Mouse (Mus musculus) C2C12 (cell line): ENCODE data around the gene Pdlim5. TPM values are rescaled to one million over a fixed set of nuclear protein-coding genes. Genes with fewer than 3 reads are reported as not detected.

Source experiments
- H3K27me3 ChIP-seq: one replicate; pipeline ENCODE4 v1.6.1; 2011; ENCODE audit not compliant: control insufficient read depth, insufficient read depth, insufficient read length
- H3K36me3 ChIP-seq: one replicate; pipeline ENCODE4 v1.6.1; 2011; ENCODE audit not compliant: control insufficient read depth, insufficient read depth
- H3K4me3 ChIP-seq: one replicate; pipeline ENCODE4 v1.5.1; 2011; ENCODE audit warnings: mild to moderate bottlenecking, control low read depth; ENCODE audit not compliant: poor library complexity, insufficient read depth, severe bottlenecking
- H3K79me2 ChIP-seq: one replicate; pipeline ENCODE4 v1.6.1; 2011; ENCODE audit not compliant: control insufficient read depth, insufficient read depth
- H3K79me3 ChIP-seq: one replicate; pipeline ENCODE4 v1.6.1; 2011; ENCODE audit warnings: low read depth, control low read depth
- H3ac ChIP-seq: one replicate; pipeline ENCODE3; 2011; ENCODE audit warnings: low read depth; ENCODE audit not compliant: control insufficient read depth, insufficient read length
- CEBPB ChIP-seq: IDR thresholded peaks from one replicate; pipeline ENCODE4 v1.6.1; 2011; ENCODE audit warnings: low read depth, mild to moderate bottlenecking, control low read depth, moderate library complexity
- CTCF ChIP-seq: IDR thresholded peaks from one replicate; pipeline ENCODE4 v1.5.1; 2011; ENCODE audit not compliant: control insufficient read depth, insufficient read depth, insufficient read length
- FOSL1 ChIP-seq: IDR thresholded peaks from one replicate; pipeline ENCODE4 v1.8.0; 2011; ENCODE audit warnings: mild to moderate bottlenecking, low read length; ENCODE audit not compliant: poor library complexity, insufficient read depth, severe bottlenecking
- MAX ChIP-seq: IDR thresholded peaks from one replicate; pipeline ENCODE4 v1.6.1; 2011; ENCODE audit warnings: mild to moderate bottlenecking, control low read depth
- MYOD1 ChIP-seq: IDR thresholded peaks from one replicate; pipeline ENCODE4 v1.6.1; 2011; ENCODE audit warnings: low read depth; ENCODE audit not compliant: control insufficient read depth, insufficient read length
- MYOG ChIP-seq: IDR thresholded peaks from one replicate; pipeline ENCODE4 v1.6.1; 2011; ENCODE audit not compliant: control insufficient read depth, insufficient read length; ENCODE audit errors: extremely low read depth
- USF1 ChIP-seq: IDR thresholded peaks from one replicate; pipeline ENCODE4 v1.6.1; 2011; ENCODE audit warnings: low read depth, mild to moderate bottlenecking, control low read depth, moderate library complexity
- polyA plus RNA-seq: library from polyadenylated mRNA; unstranded; fragments of >200 nt; fragmentation: generic; extraction: Trizol; gene quantifications from one replicate; pipeline ENCODE4 v1.2.1, GENCODE M21; 2012; ENCODE audit warnings: missing spikeins

Pdlim5 gene
- polyA plus RNA-seq, 1 experiment: 40.0 TPM

- no peaks in the 10 kb centered on the region for H3K79me2 ChIP-seq
- no peak overlapping the region for H3ac ChIP-seq
- no peaks in the 10 kb centered on the region for H3K27me3 ChIP-seq
- H3K36me3 ChIP-seq: no peaks in the 10 kb centered on the region
- H3K4me3 ChIP-seq: no peak overlapping the region
- TF ChIP-seq CEBPB (no peak), CTCF (no peak), MYOG (no peak), USF1 (no peak), MAX (no peak), FOSL1 (no peak), MYOD1 (no peak)
- H3K79me3 ChIP-seq: no peaks in the 10 kb centered on the region
Measured at GRCm38 (mm10) chr3:142431481-142431880, 36.0 kb upstream of the Pdlim5 start.

- H3K4me3 ChIP-seq: no peak overlapping the region
- no peaks in the 10 kb centered on the region for H3K79me3 ChIP-seq
- TF ChIP-seq CEBPB: no peak
- TF ChIP-seq CTCF: no peak
- no peak for TF ChIP-seq MYOG
- TF ChIP-seq MAX: no peak
- no peak for TF ChIP-seq FOSL1
- TF ChIP-seq USF1: no peak
- TF ChIP-seq MYOD1: no peak
- no peaks in the 10 kb centered on the region for H3K36me3 ChIP-seq
- no peaks in the 10 kb centered on the region for H3K79me2 ChIP-seq
- H3K27me3 ChIP-seq: no peaks in the 10 kb centered on the region
- H3ac ChIP-seq: no peak overlapping the region
Measured at GRCm38 (mm10) chr3:142430048-142430447, 34.6 kb upstream of the Pdlim5 start.

- Histone ChIP-seq H3K27me3 (no peaks in the 10 kb centered on the region), H3K79me2 (no peaks in the 10 kb centered on the region), H3K79me3 (no peaks in the 10 kb centered on the region), H3ac (no peak overlapping the region), H3K4me3 (no peak overlapping the region), H3K36me3 (no peaks in the 10 kb centered on the region)
- TF ChIP-seq MAX (no peak), USF1 (no peak), MYOG (no peak), FOSL1 (no peak)
Measured at GRCm38 (mm10) chr3:142426806-142427205, 31.3 kb upstream of the Pdlim5 start.

DNA sequence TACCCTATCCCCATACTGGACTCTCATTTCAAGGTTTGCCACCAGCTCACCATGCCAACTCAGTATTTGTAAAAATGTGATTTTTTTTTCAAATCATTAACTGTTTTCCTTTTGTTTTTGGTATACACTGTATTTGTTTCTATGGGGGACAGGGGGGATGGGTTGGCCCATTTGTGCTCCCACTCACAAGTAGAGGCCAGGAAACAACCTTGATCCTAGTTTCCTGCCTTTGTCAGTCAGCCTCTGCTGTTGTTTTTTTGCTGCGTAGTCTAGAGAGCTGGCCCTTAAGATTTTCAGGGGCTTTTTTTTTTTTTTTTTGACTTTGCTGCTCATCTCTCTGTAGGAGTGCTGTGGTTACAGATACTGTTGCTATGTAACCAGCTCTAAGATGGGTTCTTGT lies 28.6 kb upstream of the Pdlim5 start:
- Histone ChIP-seq H3K27me3 (no peaks in the 10 kb centered on the region), H3K79me3 (no peaks in the 10 kb centered on the region), H3K79me2 (no peaks in the 10 kb centered on the region), H3K4me3 (no peak overlapping the region), H3ac (no peak overlapping the region), H3K36me3 (no peaks in the 10 kb centered on the region)
- TF ChIP-seq MAX (no peak), CTCF (no peak), MYOG (no peak), MYOD1 (no peak), FOSL1 (no peak), CEBPB (no peak), USF1 (no peak)

DNA sequence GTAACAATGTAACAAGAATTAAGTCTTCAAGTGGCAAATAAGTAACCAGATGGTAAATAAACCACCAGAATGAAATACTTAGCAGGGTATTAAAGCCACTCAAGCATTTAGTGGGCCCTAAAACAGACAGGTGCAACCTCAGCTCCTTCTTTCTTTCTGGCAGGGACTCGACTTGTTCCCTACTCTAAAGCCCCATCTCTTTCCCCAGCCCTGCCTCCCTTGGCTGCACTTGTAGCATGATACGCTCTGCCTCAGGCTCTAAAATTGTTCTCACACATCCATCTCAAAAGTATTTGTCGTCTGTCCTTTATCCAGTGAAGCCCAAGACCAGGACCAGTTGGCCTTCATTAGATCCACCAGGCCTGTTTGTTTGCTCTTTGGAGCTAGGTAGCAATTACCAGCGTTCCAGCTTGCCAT lies 28.0 kb upstream of the Pdlim5 start:
- Histone ChIP-seq H3ac (no peak overlapping the region), H3K79me3 (no peaks in the 10 kb centered on the region), H3K79me2 (no peaks in the 10 kb centered on the region), H3K36me3 (no peaks in the 10 kb centered on the region), H3K27me3 (no peaks in the 10 kb centered on the region), H3K4me3 (no peak overlapping the region)
- TF ChIP-seq CEBPB (no peak), MAX (no peak), MYOD1 (no peak), CTCF (no peak)

- no peak overlapping the region for H3K4me3 ChIP-seq
- H3K79me3 ChIP-seq: no peaks in the 10 kb centered on the region
- TF ChIP-seq USF1: no peak
- no peak for TF ChIP-seq MAX
- TF ChIP-seq MYOG: no peak
- no peak for TF ChIP-seq CTCF
- no peak for TF ChIP-seq MYOD1
- no peak for TF ChIP-seq FOSL1
- TF ChIP-seq CEBPB: no peak
Measured at GRCm38 (mm10) chr3:142422229-142422628, 26.7 kb upstream of the Pdlim5 start.

More at GRCm38 (mm10) chr3:142422229-142422628, 26.7 kb upstream of the Pdlim5 start:
- H3ac ChIP-seq: no peak overlapping the region
- no peaks in the 10 kb centered on the region for H3K36me3 ChIP-seq
- no peaks in the 10 kb centered on the region for H3K79me2 ChIP-seq
- H3K27me3 ChIP-seq: no peaks in the 10 kb centered on the region
